Mouse (Mus musculus): Measurements from ENCODE around the gene Prcp.
"Not testable (repeated sequence)": the region's sequence is repeated elsewhere in the genome, so short reads cannot be mapped to it uniquely, and the experiment has no call there.

Gene Prcp

DNA sequence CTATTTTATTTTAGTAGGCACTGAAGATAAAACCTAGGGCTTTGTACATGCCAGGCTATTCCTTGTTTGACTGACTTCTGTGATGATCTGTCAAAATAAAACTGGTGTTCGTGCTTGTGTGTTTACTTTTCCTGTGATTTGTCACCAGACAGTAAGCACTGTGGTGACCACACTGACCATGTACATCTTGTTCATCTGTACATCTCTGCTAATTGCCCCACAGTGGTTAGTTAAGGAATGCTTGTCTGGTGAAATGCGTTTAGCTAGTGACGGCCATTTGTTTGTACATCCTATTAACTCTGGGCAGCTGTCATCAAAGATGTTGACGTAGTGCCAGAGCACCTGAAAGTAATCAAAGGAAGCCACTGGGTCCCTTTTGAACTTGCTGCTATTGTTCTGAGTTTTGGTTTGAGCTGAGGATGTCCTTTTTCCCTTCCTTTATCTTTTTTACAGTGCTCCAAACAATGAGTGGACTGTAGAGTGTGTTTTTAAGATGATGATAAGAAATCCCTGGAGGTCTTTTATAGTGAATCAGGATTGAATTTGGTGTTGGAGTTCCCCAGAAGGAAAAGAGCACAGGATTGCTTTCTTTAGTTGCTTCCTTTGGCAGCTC is 16.5 kb downstream of the Prcp start:
- DNase-seq (ENCODE audit: low spot score) = no peak

DNA sequence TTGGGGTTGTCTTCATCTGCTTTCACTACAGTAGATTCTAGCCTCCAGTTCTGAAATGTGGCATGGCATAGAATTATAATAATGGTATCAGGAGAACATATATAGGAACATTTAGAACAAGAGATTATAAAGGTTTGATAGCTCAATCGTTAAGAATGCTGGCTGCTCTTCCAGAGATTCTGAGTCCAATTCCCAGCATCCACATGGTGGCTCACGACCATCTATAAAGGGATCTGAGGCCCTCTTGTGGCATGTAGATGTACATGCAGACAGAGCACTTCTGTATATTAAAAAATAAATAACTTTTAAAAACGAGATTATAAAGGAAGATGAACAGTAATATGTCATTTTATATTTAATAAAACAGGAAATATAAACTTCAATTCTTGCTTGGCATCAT is 19.2 kb downstream of the Prcp start:
- no peak for DNase-seq (ENCODE audit: low spot score)

- DNase-seq (ENCODE audit: low spot score) = no peak
These were observed 21.8 kb downstream of the Prcp start for GRCm38 (mm10) chr7:92896036-92896435.

DNA sequence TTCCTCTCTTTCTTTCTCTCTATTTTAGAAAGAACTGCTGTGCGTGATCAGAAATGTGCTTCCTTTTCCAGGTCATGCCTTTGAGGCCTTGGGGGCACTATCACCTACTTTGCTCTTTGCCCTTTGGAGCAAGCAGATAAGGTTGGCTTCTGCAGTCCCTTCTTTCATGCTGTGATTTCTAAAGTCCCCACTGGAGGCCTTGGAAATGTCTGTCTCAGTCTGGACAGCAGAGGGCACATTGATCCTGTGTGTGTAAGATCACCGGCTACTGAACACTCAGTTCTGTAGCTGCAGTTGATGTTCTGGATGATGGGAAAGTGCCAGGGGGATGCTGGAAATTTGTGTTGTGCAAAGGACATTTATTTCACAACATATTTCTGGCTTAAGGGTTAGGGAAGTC is 22.8 kb downstream of the Prcp start:
- no peak for DNase-seq (ENCODE audit: low spot score)

DNA sequence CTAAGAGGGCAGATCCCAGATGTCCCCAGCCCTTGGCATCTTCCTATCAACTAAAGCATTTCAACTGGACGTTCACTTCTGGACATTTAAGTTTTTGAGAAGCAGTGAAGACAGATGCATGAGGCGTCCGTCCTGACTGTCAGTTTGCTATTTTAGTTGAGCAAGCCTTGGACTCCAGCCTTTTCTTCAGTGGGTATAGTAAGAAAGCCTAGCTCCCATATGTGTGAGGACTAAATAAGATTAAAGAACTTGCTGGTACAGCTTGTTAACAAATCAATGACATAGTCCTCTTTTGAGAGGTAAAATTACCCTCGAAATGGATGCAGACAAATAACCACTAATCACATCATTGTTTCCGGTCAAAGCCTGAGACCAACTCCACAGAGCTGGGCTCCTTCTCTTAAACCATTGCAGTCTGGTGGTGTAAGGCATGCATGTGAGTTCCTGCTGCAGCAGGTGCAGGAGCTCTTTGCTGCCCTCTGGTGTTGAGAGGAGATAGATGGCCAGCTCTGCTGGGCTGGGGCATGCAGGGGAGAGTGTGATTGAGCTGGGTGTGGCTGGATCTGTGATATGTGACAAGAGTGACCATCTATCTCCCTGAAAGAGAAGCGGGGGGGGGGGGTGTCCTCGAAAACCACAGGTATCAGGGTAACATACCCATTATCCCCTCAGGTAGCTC is 29.2 kb downstream of the Prcp start:
- peak; percentile 72 for DNase-seq (ENCODE audit: low spot score)

GRCm38 (mm10) chr7:92904285-92904684 is 30.0 kb downstream of the Prcp start:
- DNase-seq (ENCODE audit: low spot score) = not testable (repeated sequence)

DNA sequence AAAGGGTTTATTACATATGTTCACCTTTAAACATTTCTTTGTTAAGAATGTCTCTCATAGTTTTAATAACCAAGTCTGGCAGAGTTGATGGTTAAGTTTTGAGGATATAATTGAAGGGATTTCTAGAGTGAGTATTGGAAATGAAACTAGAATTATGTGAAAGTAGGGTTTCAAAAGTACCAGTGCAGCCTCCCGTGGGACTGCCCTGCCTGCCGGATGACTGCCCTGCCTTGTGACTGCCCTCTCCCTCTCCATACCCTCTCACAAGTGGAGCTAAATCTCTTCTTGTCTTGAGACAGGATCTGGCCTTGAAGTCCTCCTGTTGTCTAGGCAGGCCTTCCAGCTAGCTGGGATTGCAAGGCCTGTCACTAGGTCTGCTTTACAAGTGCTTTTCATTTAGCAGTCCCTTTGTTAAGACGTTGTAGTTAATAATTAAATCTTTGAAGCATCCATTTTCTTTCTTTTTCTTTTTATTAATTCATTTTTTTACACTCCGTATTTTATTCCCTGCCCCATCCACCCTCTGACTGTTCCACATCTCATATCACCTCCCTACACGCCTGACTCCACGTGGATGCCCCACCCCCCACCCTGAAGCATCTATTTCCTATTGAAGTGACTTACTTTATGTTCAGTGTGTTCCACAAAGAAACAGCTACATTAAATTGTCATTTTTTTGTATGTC is 46.0 kb downstream of the Prcp start:
- DNase-seq (ENCODE audit: low spot score) = no peak

DNA sequence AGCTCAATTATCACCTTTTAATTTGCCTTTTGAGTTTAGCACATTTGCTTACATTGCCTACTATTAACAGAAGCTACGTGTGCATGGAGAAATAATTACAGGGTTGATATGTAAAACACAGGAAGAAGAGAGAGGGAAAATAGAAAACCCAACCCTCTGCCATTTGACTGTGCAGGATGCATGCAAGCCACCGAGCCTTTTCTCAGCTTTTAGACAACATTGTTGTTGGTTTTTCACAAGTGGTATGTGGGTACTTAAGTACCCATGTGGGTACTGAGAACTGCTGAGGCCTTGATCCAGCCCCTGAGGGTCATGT is 46.5 kb downstream of the Prcp start:
- no peak for DNase-seq (ENCODE audit: low spot score)

GRCm38 (mm10) chr7:92932792-92933191 is 58.5 kb downstream of the Prcp start:
- no peak for DNase-seq (ENCODE audit: low spot score)

DNA sequence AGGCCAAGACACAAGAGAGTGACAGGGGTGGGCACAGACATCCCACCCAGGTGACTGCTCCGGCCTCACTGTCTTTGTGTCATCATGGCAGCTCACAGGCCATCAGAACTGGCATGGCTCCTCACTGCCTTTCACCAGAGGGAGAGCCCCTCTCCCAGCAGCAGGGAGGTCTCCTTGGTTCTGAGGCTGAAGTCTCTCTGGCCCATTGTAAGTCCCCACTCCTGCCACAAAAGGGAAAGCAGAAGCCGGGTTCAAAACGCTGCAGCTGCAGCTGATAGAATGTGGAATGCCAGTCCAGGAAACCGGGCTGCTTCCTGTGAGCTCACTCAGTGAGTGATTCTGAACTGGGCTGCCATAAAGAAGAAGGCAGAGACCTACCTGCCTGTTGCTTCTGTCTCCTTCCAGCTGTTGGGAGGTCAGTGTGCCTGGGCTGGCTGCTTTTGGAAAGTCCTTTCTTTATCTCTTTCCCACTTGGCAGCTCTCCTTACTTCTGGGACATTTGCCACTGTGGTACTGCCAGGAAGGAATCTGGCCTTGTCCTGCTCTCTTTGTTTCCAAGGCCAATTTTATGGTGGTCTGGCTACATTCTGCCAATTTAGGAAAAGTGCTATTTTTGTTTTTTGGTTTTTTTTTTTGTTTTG is 59.2 kb downstream of the Prcp start:
- DNase-seq (ENCODE audit: low spot score) = not testable (repeated sequence)

DNA sequence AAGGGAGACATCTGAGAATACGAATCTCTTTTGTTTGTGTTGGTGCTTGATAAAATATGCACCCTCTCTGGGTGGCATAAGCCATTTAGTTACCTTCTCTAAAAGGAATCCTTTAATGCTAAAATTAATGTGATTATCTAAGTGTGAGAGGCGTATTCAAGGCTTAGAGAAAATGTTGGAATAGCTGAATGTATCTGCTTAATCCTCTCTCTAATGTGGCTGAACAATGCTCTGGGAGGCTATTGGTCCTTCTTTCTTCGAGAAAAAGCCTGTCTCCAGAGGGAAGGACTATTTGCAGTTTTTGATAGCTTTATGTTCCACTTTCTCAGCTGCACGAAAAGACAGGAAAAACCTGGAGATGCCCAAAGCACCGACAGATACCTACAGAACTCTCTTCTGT is 62.5 kb downstream of the Prcp start:
- no peak for DNase-seq (ENCODE audit: low spot score)

DNA sequence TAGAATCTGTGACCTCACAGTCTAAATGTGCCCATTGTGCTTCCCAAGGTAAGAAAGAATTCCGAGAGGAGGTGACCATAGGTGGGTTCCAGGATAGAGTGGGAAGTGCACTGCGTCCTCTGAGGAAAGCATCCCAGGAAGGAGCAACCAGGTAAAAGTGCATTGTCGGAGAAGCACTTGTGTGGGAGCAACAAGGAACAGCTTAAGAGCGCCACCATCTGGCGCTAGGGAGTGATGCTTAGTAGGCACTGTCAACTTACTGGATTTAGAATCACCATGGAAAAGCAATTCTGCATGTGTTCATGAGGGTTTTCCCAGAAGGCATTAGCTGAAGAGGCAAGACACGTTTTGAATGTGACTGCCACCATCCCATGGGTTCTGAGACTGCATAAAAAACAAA is 63.7 kb downstream of the Prcp start:
- no peak for DNase-seq (ENCODE audit: low spot score)

- DNase-seq (ENCODE audit: low spot score) = no peak
These were observed 65.5 kb downstream of the Prcp start for GRCm38 (mm10) chr7:92939776-92940175.

- no peak for DNase-seq (ENCODE audit: low spot score)
These were observed 76.5 kb downstream of the Prcp start for GRCm38 (mm10) chr7:92950775-92951174.

DNA sequence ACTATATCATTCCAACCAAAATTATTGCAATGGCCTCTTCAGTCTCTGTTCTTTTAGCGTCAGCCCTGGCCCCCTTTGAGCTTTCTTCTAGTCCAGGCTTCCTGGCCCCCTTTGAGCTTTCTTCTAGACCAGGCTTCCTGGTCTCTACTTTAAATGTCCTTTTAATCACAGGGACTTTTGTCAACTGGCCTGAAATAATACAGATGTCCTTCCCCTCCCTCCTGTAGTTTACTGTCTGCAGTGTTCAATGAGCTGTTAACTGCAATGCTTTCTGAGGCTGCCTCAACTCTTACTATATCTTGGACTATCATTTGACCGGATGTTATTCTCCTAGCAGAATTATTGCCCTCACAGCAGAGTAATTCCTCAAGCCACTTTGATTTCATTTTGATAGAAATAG is 77.9 kb downstream of the Prcp start:
- DNase-seq (ENCODE audit: low spot score) = no peak

- DNase-seq (ENCODE audit: low spot score) = no peak
These were observed 85.5 kb downstream of the Prcp start for GRCm38 (mm10) chr7:92959758-92960157.

GRCm38 (mm10) chr7:92961876-92962275 is 87.6 kb downstream of the Prcp start:
- DNase-seq (ENCODE audit: low spot score) = no peak

- DNase-seq (ENCODE audit: low spot score) = no peak
These were observed 90.7 kb downstream of the Prcp start for GRCm38 (mm10) chr7:92964754-92965501.

- no peak for DNase-seq (ENCODE audit: low spot score)
These were observed 93.3 kb downstream of the Prcp start for GRCm38 (mm10) chr7:92967381-92968127.

GRCm38 (mm10) chr7:92977429-92977828 is 103.2 kb downstream of the Prcp start:
- DNase-seq (ENCODE audit: low spot score) = no peak

DNA sequence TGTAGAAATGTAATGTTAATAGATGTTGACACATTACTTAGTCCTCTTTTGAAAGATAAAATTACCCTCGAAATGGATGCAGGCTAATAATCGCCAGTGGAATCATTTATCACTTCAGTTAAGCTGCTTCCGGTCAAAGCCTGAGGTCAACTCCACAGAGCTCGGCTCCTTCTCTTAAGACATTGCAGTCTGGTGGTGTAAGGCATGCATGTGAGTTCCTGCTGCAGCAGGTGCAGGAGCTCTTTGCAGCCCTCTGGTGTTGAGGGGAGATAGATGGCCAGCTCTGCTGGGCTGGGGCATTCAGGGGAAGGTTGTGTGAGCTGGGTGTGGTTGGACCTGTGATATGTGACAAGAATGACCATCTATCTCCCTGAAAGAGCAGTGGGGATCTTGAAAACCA is 104.0 kb downstream of the Prcp start:
- no peak for DNase-seq (ENCODE audit: low spot score)

DNA sequence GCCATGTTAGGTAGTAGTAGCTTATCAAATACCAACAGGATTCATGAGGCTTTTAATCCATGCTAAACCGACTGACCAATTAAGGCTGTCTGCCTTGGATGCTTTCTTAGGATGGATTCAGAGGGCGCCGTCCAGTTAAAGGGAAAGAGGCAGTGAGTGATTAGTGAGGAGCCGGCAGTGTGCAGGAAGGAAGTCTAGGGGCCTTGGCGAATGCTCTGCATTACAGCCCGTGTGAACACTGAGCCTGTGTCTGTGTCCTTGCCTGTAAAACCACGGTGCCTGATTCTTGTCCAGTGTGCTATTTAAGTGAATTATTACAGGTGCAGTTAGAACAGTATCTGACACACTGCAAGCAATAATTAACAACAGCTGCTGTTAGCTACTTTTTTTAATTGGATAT is 104.5 kb downstream of the Prcp start:
- not testable (repeated sequence) for DNase-seq (ENCODE audit: low spot score)
